In genomic region chr1:191183163-191184065, GRCm38 (mm10) we compare ENCODE assay signal across 8 mouse cellular contexts. TPM values are rescaled to one million over a fixed set of nuclear protein-coding genes. Genes with fewer than 3 reads are reported as not detected.
DNase-seq lines count a peak whose midpoint lies in the region; ATAC-seq and TF ChIP-seq lines count a peak whose summit lies in the region.

No protein-coding gene starts in this region.

- under 1% methylated on average over 66 of the region's 67 CpGs for WGBS in hindbrain, postnatal 0 days
- WGBS in macrophage (ENCODE audit: missing documents) = under 1% methylated on average over 64 of the region's 67 CpGs

- H3K27ac ChIP-seq in hindbrain, postnatal 0 days = peak overlapping the region; percentile 42; the same call in 1 of the 2 replicates
- H3K27ac ChIP-seq in left cerebral cortex, adult 2 months = peak overlapping the region; percentile 3; the same call in 1 of the 2 replicates
- peak overlapping the region; percentile 89 for H3K27ac ChIP-seq in macrophage

- peak overlapping the region; percentile 100 for H3K4me2 ChIP-seq in hindbrain, postnatal 0 days (ENCODE audit: low read depth, low read length)

- ATAC-seq in hindbrain, postnatal 0 days = peak; percentile 81

- DNase-seq in adrenal gland, adult (ENCODE audit: inconsistent age in 2 of 2, low spot score in 1 of 2) = peak; percentile 100
- peak; percentile 91 for DNase-seq in embryo, embryonic 10 days (ENCODE audit: low spot score)
- peak; percentile 99 to 100 for DNase-seq in gastrocnemius, adult 8-10 months (ENCODE audit: low spot score in 2 of 2)
- DNase-seq in hindbrain, postnatal 0 days (ENCODE audit: low spot score) = peak; percentile 84
- peak; percentile 77 to 82 for DNase-seq in left cerebral cortex, adult 2 months (ENCODE audit: extremely low spot score in 1 of 2, low spot score in 2 of 2)
- peak; percentile 96 for DNase-seq in retina, postnatal 7 days (ENCODE audit: low read depth, low spot score)
- peak; percentile 97 to 99 for DNase-seq in urinary bladder, adult 18-20 months (ENCODE audit: low spot score in 2 of 2)

- peak overlapping the region; percentile 57 for H3K4me3 ChIP-seq in hindbrain, postnatal 0 days (ENCODE audit: low read length)
- H3K4me3 ChIP-seq in left cerebral cortex, adult 2 months = peak overlapping the region; percentile 62
- H3K4me3 ChIP-seq in macrophage (ENCODE audit: inconsistent target) = peak overlapping the region; percentile 95

- H3K36me3 ChIP-seq in hindbrain, postnatal 0 days (ENCODE audit: insufficient read depth, low read length) = no peaks in the 10 kb centered on the region
- H3K36me3 ChIP-seq in macrophage (ENCODE audit: inconsistent target) = peaks cover 5% of the 10 kb centered on the region; the same call in 1 of the 2 replicates

- peaks cover 46% of the 10 kb centered on the region for H3K79me2 ChIP-seq in macrophage (ENCODE audit: inconsistent target)

- no peak for TF ChIP-seq CTCF in hindbrain, postnatal 0 days (IDR thresholded peaks at IDR 0.05; ENCODE audit: low read depth)
- TF ChIP-seq CTCF in left cerebral cortex, adult 2 months (IDR thresholded peaks at IDR 0.05) = no peak

- H3K9ac ChIP-seq in hindbrain, postnatal 0 days (replicated peaks; ENCODE audit: low read length) = peak overlapping the region; percentile 45

- H3K27me3 ChIP-seq in hindbrain, postnatal 0 days (ENCODE audit: insufficient read depth, low read length) = peaks cover 60% of the 10 kb centered on the region

- no peaks in the 10 kb centered on the region for H3K9me3 ChIP-seq in hindbrain, postnatal 0 days (ENCODE audit: low read length)

- peaks cover 16% of the 10 kb centered on the region; the same call in 1 of the 2 replicates for H3K4me1 ChIP-seq in hindbrain, postnatal 0 days (ENCODE audit: insufficient read depth, low read length)

- intact Hi-C loops in left cerebral cortex, adult 2 months (cut with DNase I) = loop anchor here (2.0 kb wide), 1 partner anchor 41 kb away; no protein-coding TSS in a partner anchor

RNA-seq across cellular contexts. Expression of gene Fam71a, which starts 18.8 kb away (rescaled TPM):
- total RNA-seq in gastrocnemius, adult 8-10 months (2022) = not detected
- total RNA-seq in hindbrain, postnatal 0 days (2014; rRNA removed) = not detected in 2 replicates
- polyA plus RNA-seq in hindbrain, postnatal 0 days (2015; fragmentation: Nextera tagmentation; extraction: Ambion mirVana) = not detected in 2 replicates
- not detected for total RNA-seq in left cerebral cortex, adult 2 months (2021)
- total RNA-seq in macrophage (2018; cell fraction: chromatin; rRNA removed) = 1 to 10 TPM in 2 of 26 experiments, under 1 TPM in 11, not detected in 13; 0.28 to 1.7 (median 0.57) TPM
- under 1 TPM in 2 of 26 experiments, not detected in 24; 0.09 TPM for total RNA-seq in macrophage (2018; cell fraction: cytosol; rRNA removed)
- total RNA-seq in macrophage (2018; cell fraction: nucleus; rRNA removed) = 10 to 100 TPM in 1 of 26 experiments, 1 to 10 TPM in 1, under 1 TPM in 15, not detected in 9; 0.21 to 15.2 (median 0.40) TPM
- not detected in 3 replicates for polyA plus RNA-seq in macrophage (2018)

RNA-seq across cellular contexts. Expression of gene Atf3, which starts 34.4 kb away (rescaled TPM):
- 10 to 100 TPM in 1 of 4 experiments, 1 to 10 TPM in 3; 1.9 to 19.3 (median 7.4) TPM for total RNA-seq in gastrocnemius, adult 8-10 months (2022)
- 1.6 and 1.8 TPM in 2 replicates for total RNA-seq in hindbrain, postnatal 0 days (2014; rRNA removed)
- polyA plus RNA-seq in hindbrain, postnatal 0 days (2015; fragmentation: Nextera tagmentation; extraction: Ambion mirVana) = 1.7 and 1.8 TPM in 2 replicates
- total RNA-seq in left cerebral cortex, adult 2 months (2021) = 1 to 10 TPM in 1 of 2 experiments, under 1 TPM in 1; 0.48 to 2.4 TPM
- total RNA-seq in macrophage (2018; cell fraction: chromatin; rRNA removed) = 100 to 1,000 TPM in 22 of 26 experiments, 10 to 100 TPM in 4; 71.4 to 886 (median 177) TPM
- total RNA-seq in macrophage (2018; cell fraction: cytosol; rRNA removed) = 1,000 to 10,000 TPM in 3 of 26 experiments, 100 to 1,000 TPM in 23; 230 to 1,349 (median 405) TPM
- 1,000 to 10,000 TPM in 2 of 26 experiments, 100 to 1,000 TPM in 24; 130 to 1,042 (median 343) TPM for total RNA-seq in macrophage (2018; cell fraction: nucleus; rRNA removed)
- 201 to 678 TPM (median 211 TPM) in 3 replicates for polyA plus RNA-seq in macrophage (2018)

Comparison
In these comparisons a context has a peak if more than half of its experiments do, and no peak if none do; other contexts are left out.
1. Peak in every context shown above with its lines: DNase-seq, ATAC-seq, H3K4me3 ChIP-seq and H3K27ac ChIP-seq.
2. H3K27ac ChIP-seq: peak in every context shown above with its lines; median percentile 89 in macrophage; 42 in hindbrain, postnatal 0 days; 3 in left cerebral cortex, adult 2 months.